24 mouse cellular contexts compared by ENCODE assay signal in genomic region chr7:116711541-116711940, GRCm38 (mm10).
A peak's percentile ranks its signal among the peaks of the same experiment; 100 is the strongest.
DNase-seq lines count a peak whose midpoint lies in the region; ATAC-seq lines count a peak whose summit lies in the region.
"Had no signal": no experiment of that assay in that cellular context is flagged by ENCODE, and none has a peak within 500 bp of the region (broad histone marks: within the 10 kb centered on the region; RNA-seq: fewer than 3 reads in every experiment).

No protein-coding gene starts in this region.

- H3K4me2 ChIP-seq in midbrain, embryonic 15.5 days: no peak overlapping the region

- DNase-seq in ES-CJ7 (ENCODE audit: low read depth, low spot score) (peak; percentile 57), R1 (ENCODE audit: low read depth, low spot score) (peak; percentile 47), ZHBTc4 (ENCODE audit: low read depth, low spot score) (peak; percentile 79)
- DNase-seq in right cerebral cortex, adult 2 months (ENCODE audit: low spot score in 2 of 2): no peak
- DNase-seq: adrenal gland, adult 2 months; adrenal gland, adult 8-10 months; adrenal gland, postnatal 10 days; adrenal gland, postnatal 14 days; adrenal gland, postnatal 25 days; adrenal gland, postnatal 36 days; B cell, adult 2 months; cerebellum, adult 11 months; cerebellum, adult 11-12 months; cerebellum, adult 18-20 months; cerebellum, adult 2 months; cerebellum, adult 8-10 months; cerebellum, adult 9-10 months had no signal

- 89% methylated on average over 2 of the region's 2 CpGs for WGBS in midbrain, embryonic 15.5 days

- H3K36me3 ChIP-seq in midbrain, embryonic 15.5 days (replicated peaks): no peaks in the 10 kb centered on the region
- H3K36me3 ChIP-seq: G1E had no signal

- no peaks in the 10 kb centered on the region for H3K27me3 ChIP-seq in midbrain, embryonic 15.5 days (replicated peaks)
- H3K27me3 ChIP-seq: CH12.LX, Patski had no signal

- no peaks in the 10 kb centered on the region for H3K4me1 ChIP-seq in midbrain, embryonic 15.5 days

- H3K4me3 ChIP-seq in midbrain, embryonic 15.5 days: no peak overlapping the region

- no peak for ATAC-seq in midbrain, embryonic 15.5 days (replicated peaks)
- ATAC-seq in megakaryocyte, adult 5-6 weeks (ENCODE audit: poor library complexity, severe bottlenecking): no peak
- ATAC-seq: activated CD4-positive, CD25-positive, alpha-beta regulatory T cell, adult 4 months; CD4-positive, CD25-positive, alpha-beta regulatory T cell, adult 4 months; Patski had no signal

- H3K9me3 ChIP-seq in midbrain, embryonic 15.5 days: no peaks in the 10 kb centered on the region

- H3K9ac ChIP-seq in midbrain, embryonic 15.5 days: no peak overlapping the region

- H3K27ac ChIP-seq in midbrain, embryonic 15.5 days: no peak overlapping the region

Comparison
In these comparisons a context has a peak if more than half of its experiments do, and no peak if none do; other contexts are left out.
1. DNase-seq: peak in ES-CJ7 (single experiment), R1 (single experiment) and ZHBTc4 (single experiment); none in right cerebral cortex, adult 2 months (0 of 2).